Mouse (Mus musculus) kidney, adult 8-10 months (tissue): ENCODE measurements around the gene Arfgap3.
A peak's percentile ranks its signal among the peaks of the same experiment; 100 is the strongest.

ENCODE experiments used
- DNase-seq, 2 experiments: peaks; one replicate each; pipeline ENCODE4 v3.0.0; 2022

Arfgap3 gene

GRCm38 (mm10) chr15:83251176-83252004, 98.7 kb downstream of the Arfgap3 start, which contains the start of gene A4galt:
TSS of gene A4galt (minus strand) at chr15:83251774.
- DNase-seq: peak; percentile 69

DNA sequence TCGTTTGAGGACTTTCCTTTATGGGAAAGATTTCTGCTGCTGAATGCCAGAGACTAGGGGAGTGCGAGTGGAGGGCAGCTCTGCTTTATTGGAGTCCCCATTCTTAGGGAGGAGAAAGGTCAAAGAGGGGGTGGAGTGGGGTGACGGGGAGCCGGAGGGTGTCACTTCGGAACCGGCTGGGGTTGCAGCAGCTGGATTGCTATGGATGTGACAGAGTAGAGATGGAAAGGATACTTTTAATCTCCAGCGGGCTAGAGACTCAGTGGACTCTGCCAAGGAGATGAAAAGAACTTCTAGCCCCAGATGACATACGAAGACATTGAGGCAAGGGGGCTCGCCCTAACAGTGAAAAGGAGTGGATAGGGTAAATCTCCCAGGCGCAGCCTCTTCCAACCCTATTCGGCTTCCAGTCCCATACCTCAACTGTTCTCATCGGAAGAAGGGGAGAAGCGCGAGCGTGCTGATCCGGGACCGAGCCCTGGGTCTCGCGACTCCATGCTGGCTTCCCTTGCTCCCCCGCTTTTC, 99.3 kb downstream of the Arfgap3 start:
- no peak for DNase-seq
